Mouse (Mus musculus) kidney, postnatal 36 days (tissue): ENCODE data around the gene Esf1.
"Not testable (repeated sequence)": the region's sequence is repeated elsewhere in the genome, so short reads cannot be mapped to it uniquely, and the experiment has no call there.

Experiments used
- DNase-seq, 2 experiments: peaks; one replicate each; pipeline ENCODE4 v3.0.0; 2021 to 2022; ENCODE audit warnings: mixed read lengths in 2 of 2

The Esf1 gene

GRCm38 (mm10) chr2:140170127-140170802 lies at the start of gene Esf1, which contains the start of gene Ndufaf5:
Gene Esf1 (minus strand): TSS chr2:140170564.
Gene Ndufaf5 (plus strand): TSS chr2:140170649.
- peak; percentile 97 to 98 for DNase-seq

GRCm38 (mm10) chr2:140215965-140216364 lies 45.6 kb upstream of the Esf1 start:
- no peak for DNase-seq

GRCm38 (mm10) chr2:140215415-140215814 lies 45.1 kb upstream of the Esf1 start:
- DNase-seq = no peak

- no peak for DNase-seq
Measured at GRCm38 (mm10) chr2:140214519-140215027, 44.2 kb upstream of the Esf1 start.

GRCm38 (mm10) chr2:140203756-140204155 lies 33.4 kb upstream of the Esf1 start:
- no peak for DNase-seq

GRCm38 (mm10) chr2:140202573-140202972 lies 32.2 kb upstream of the Esf1 start:
- no peak for DNase-seq

- peak in 1 of 2 experiments; percentile 8 for DNase-seq
Measured at GRCm38 (mm10) chr2:140200713-140201112, 30.3 kb upstream of the Esf1 start.

GRCm38 (mm10) chr2:140185685-140186210 lies 15.4 kb upstream of the Esf1 start:
- DNase-seq = not testable (repeated sequence)

- DNase-seq = no peak
Measured at GRCm38 (mm10) chr2:140170803-140171553, 614 bp upstream of the Esf1 start.

- DNase-seq = no peak
Measured at GRCm38 (mm10) chr2:140169057-140169456, 1.3 kb downstream of the Esf1 start.

GRCm38 (mm10) chr2:140163351-140163854 lies 7.0 kb downstream of the Esf1 start:
- no peak for DNase-seq

GRCm38 (mm10) chr2:140159186-140159730 lies 11.1 kb downstream of the Esf1 start:
- no peak for DNase-seq

GRCm38 (mm10) chr2:140151743-140152142 lies 18.6 kb downstream of the Esf1 start, which contains the start of gene Gm17374:
Gene Gm17374 (plus strand): TSS chr2:140152043.
- not testable (repeated sequence) for DNase-seq

- DNase-seq = peak in 1 of 2 experiments; percentile 5
Measured at GRCm38 (mm10) chr2:140125516-140125915, 44.8 kb downstream of the Esf1 start.

- no peak for DNase-seq
Measured at GRCm38 (mm10) chr2:140113851-140114250, 56.5 kb downstream of the Esf1 start.

GRCm38 (mm10) chr2:140108945-140109344 lies 61.4 kb downstream of the Esf1 start:
- no peak for DNase-seq

- no peak for DNase-seq
Measured at GRCm38 (mm10) chr2:140107641-140108040, 62.7 kb downstream of the Esf1 start.

GRCm38 (mm10) chr2:140104951-140105350 lies 65.4 kb downstream of the Esf1 start:
- no peak for DNase-seq

- no peak for DNase-seq
Measured at GRCm38 (mm10) chr2:140100551-140101474, 69.6 kb downstream of the Esf1 start.

GRCm38 (mm10) chr2:140099971-140100370 lies 70.4 kb downstream of the Esf1 start:
- DNase-seq = no peak

GRCm38 (mm10) chr2:140097131-140097591 lies 73.2 kb downstream of the Esf1 start:
- DNase-seq = no peak

- DNase-seq = no peak
Measured at GRCm38 (mm10) chr2:140096034-140096433, 74.3 kb downstream of the Esf1 start.
